Mouse (Mus musculus) left cerebral cortex, adult 8-10 months (tissue): Measurements from ENCODE around the gene Olfr847. TPM values are rescaled to one million over a fixed set of nuclear protein-coding genes. Genes with fewer than 3 reads are reported as not detected.

Experiments used
- DNase-seq, 2 experiments: peaks; one replicate each; pipeline ENCODE4 v3.0.0; 2022; ENCODE audit warnings: low spot score in 2 of 2
- total RNA-seq, 4 experiments: library from RNA; stranded (reverse); gene quantifications; 2 replicates each; pipeline ENCODE4 v1.2.4; 2022

The Olfr847 gene
- not detected for total RNA-seq

- DNase-seq, result no peak
These were observed at the start of gene Olfr847 for GRCm38 (mm10) chr9:19378569-19378968. TSS of gene Olfr847 (minus strand) at chr9:19378669.

GRCm38 (mm10) chr9:19363905-19364304 is 14.6 kb downstream of the Olfr847 start, which contains the start of gene Olfr846:
TSS of gene Olfr846 (minus strand) at chr9:19364005.
- no peak for DNase-seq

GRCm38 (mm10) chr9:19336157-19336556 is 42.3 kb downstream of the Olfr847 start, which contains the start of gene Olfr845:
TSS of gene Olfr845 (plus strand) at chr9:19336457.
- no peak for DNase-seq

Other genes with a start within 250 kb of the Olfr847 start
- not detected for gene Olfr837, start 242.4 kb downstream of the Olfr847 start, total RNA-seq
- gene Olfr839-ps1, start 201.4 kb downstream of the Olfr847 start, total RNA-seq, result under 1 TPM; 0.05 to 0.07 (median 0.05) TPM
- not detected for gene Olfr843, start 126.7 kb downstream of the Olfr847 start, total RNA-seq
- not detected for gene Olfr844, start 62.3 kb downstream of the Olfr847 start, total RNA-seq
- gene Olfr845, start 42.2 kb downstream of the Olfr847 start, total RNA-seq, result not detected
- gene Olfr846, start 14.7 kb downstream of the Olfr847 start, total RNA-seq, result not detected
- not detected for gene Olfr849, start 61.6 kb upstream of the Olfr847 start, total RNA-seq
- gene Olfr850, start 99.6 kb upstream of the Olfr847 start, total RNA-seq, result not detected
- gene Olfr851, start 114.6 kb upstream of the Olfr847 start, total RNA-seq, result not detected
- gene Olfr853, start 162.4 kb upstream of the Olfr847 start, total RNA-seq, result not detected
- not detected for gene Olfr854, start 188.7 kb upstream of the Olfr847 start, total RNA-seq
- not detected for gene Olfr855, start 203.9 kb upstream of the Olfr847 start, total RNA-seq
- 10 to 100 TPM; 21.9 to 26.3 (median 22.5) TPM for gene Zfp317, start 243.4 kb upstream of the Olfr847 start, total RNA-seq